Mouse (Mus musculus) right cerebral cortex, postnatal 25 days (tissue): ENCODE results near the gene Pde10a.

Source experiments
- DNase-seq: peaks from one replicate; pipeline ENCODE4 v3.0.0; 2022

Gene Pde10a

GRCm38 (mm10) chr17:8765987-8766576 lies 240.9 kb downstream of the Pde10a start:
- no peak for DNase-seq

GRCm38 (mm10) chr17:8769155-8769554 lies 244.0 kb downstream of the Pde10a start:
- DNase-seq = no peak

- DNase-seq = peak; percentile 28
Measured at GRCm38 (mm10) chr17:8773391-8773790, 248.2 kb downstream of the Pde10a start.

- no peak for DNase-seq
Measured at GRCm38 (mm10) chr17:8774301-8774700, 249.1 kb downstream of the Pde10a start.

- no peak for DNase-seq
Measured at GRCm38 (mm10) chr17:8775571-8776161, 250.5 kb downstream of the Pde10a start.

GRCm38 (mm10) chr17:8777710-8778109 lies 252.5 kb downstream of the Pde10a start:
- DNase-seq = peak; percentile 42

- DNase-seq = no peak
Measured at GRCm38 (mm10) chr17:8778839-8779238, 253.7 kb downstream of the Pde10a start.

- DNase-seq = no peak
Measured at GRCm38 (mm10) chr17:8780484-8780883, 255.3 kb downstream of the Pde10a start.

GRCm38 (mm10) chr17:8781040-8781439 lies 255.9 kb downstream of the Pde10a start:
- DNase-seq = no peak

GRCm38 (mm10) chr17:8781576-8781975 lies 256.4 kb downstream of the Pde10a start:
- no peak for DNase-seq

GRCm38 (mm10) chr17:8785908-8786307 lies 260.7 kb downstream of the Pde10a start:
- peak; percentile 49 for DNase-seq

GRCm38 (mm10) chr17:8786484-8786883 lies 261.3 kb downstream of the Pde10a start:
- DNase-seq = no peak

GRCm38 (mm10) chr17:8787762-8788161 lies 262.6 kb downstream of the Pde10a start:
- DNase-seq = no peak

- DNase-seq = no peak
Measured at GRCm38 (mm10) chr17:8791561-8791960, 266.4 kb downstream of the Pde10a start.

GRCm38 (mm10) chr17:8792611-8793010 lies 267.4 kb downstream of the Pde10a start:
- no peak for DNase-seq

GRCm38 (mm10) chr17:8797624-8798023 lies 272.5 kb downstream of the Pde10a start:
- DNase-seq = no peak

- no peak for DNase-seq
Measured at GRCm38 (mm10) chr17:8798531-8799295, 273.5 kb downstream of the Pde10a start.

GRCm38 (mm10) chr17:8799296-8799731 lies 274.1 kb downstream of the Pde10a start:
- DNase-seq = no peak

- no peak for DNase-seq
Measured at GRCm38 (mm10) chr17:8799914-8800420, 274.8 kb downstream of the Pde10a start.

GRCm38 (mm10) chr17:8800478-8801082 lies 275.4 kb downstream of the Pde10a start:
- peak; percentile 67 for DNase-seq

- peak; percentile 69 for DNase-seq
Measured at GRCm38 (mm10) chr17:8801083-8801854, 276.1 kb downstream of the Pde10a start.

GRCm38 (mm10) chr17:8801855-8802104 lies 276.6 kb downstream of the Pde10a start:
- DNase-seq = no peak
